Mouse (Mus musculus) myocyte (in vitro differentiated cells): ENCODE results near the gene Asb5. TPM values are rescaled to one million over a fixed set of nuclear protein-coding genes. Genes with fewer than 3 reads are reported as not detected.

Experiments used
- H3K27me3 ChIP-seq: one replicate; pipeline ENCODE4 v1.6.1; 2011; ENCODE audit not compliant: control insufficient read depth, insufficient read depth, insufficient read length
- H3K36me3 ChIP-seq: one replicate; pipeline ENCODE4 v1.6.1; 2011; ENCODE audit not compliant: control insufficient read depth, insufficient read depth
- H3K4me2 ChIP-seq: one replicate; pipeline ENCODE4 v1.6.1; 2011; ENCODE audit warnings: low read depth, control low read depth
- H3K4me3 ChIP-seq: one replicate; pipeline ENCODE4 v1.5.1; 2011; ENCODE audit warnings: mild to moderate bottlenecking, control low read depth, moderate library complexity
- H3K79me2 ChIP-seq: one replicate; pipeline ENCODE4 v1.6.1; 2011; ENCODE audit not compliant: control insufficient read depth, insufficient read depth
- H3ac ChIP-seq: one replicate; pipeline ENCODE4 v1.6.1; 2011; ENCODE audit not compliant: control insufficient read depth, insufficient read length
- CEBPB ChIP-seq: IDR thresholded peaks from 2 replicates; pipeline ENCODE4 v1.6.1; 2011; ENCODE audit warnings: mild to moderate bottlenecking, moderate library complexity; ENCODE audit not compliant: poor library complexity, insufficient read depth, severe bottlenecking
- E2F4 ChIP-seq: IDR thresholded peaks from one replicate; pipeline ENCODE4 v1.6.1; 2011; ENCODE audit warnings: mild to moderate bottlenecking, control low read depth, moderate library complexity; ENCODE audit not compliant: insufficient read depth
- MAX ChIP-seq: IDR thresholded peaks from one replicate; pipeline ENCODE4 v1.6.1; 2011; ENCODE audit warnings: low read depth, mild to moderate bottlenecking, control low read depth
- MYOD1 ChIP-seq, 3 experiments: IDR thresholded peaks; one replicate each; pipeline ENCODE4 v1.6.1; 2011; ENCODE audit warnings: control low read depth in 2 of 3, low read depth in 2 of 3, mild to moderate bottlenecking in 2 of 3, moderate library complexity in 1 of 3; ENCODE audit not compliant: insufficient read length in 2 of 3, control insufficient read depth in 1 of 3
- MYOG ChIP-seq, 3 experiments: IDR thresholded peaks; one replicate each; pipeline ENCODE4 v1.6.1; 2011; ENCODE audit warnings: control low read depth in 2 of 3, low read depth in 2 of 3, mild to moderate bottlenecking in 2 of 3; ENCODE audit not compliant: insufficient read length in 2 of 3, control insufficient read depth in 1 of 3, insufficient read depth in 1 of 3
- POLR2A ChIP-seq: IDR thresholded peaks from one replicate; pipeline ENCODE4 v1.6.1; 2011; ENCODE audit warnings: low read depth, mild to moderate bottlenecking, control low read depth, moderate library complexity; ENCODE audit not compliant: insufficient read length
- POLR2AphosphoS2 ChIP-seq: IDR thresholded peaks from one replicate; pipeline ENCODE4 v1.6.1; 2011; ENCODE audit warnings: low read depth, control low read depth; ENCODE audit not compliant: insufficient read length
- REST ChIP-seq: IDR thresholded peaks from one replicate; pipeline ENCODE4 v1.6.1; 2011; ENCODE audit warnings: mild to moderate bottlenecking, control low read depth, moderate library complexity; ENCODE audit not compliant: insufficient read depth, insufficient read length
- SRF ChIP-seq: IDR thresholded peaks from one replicate; pipeline ENCODE4 v1.6.1; 2011; ENCODE audit warnings: low read depth; ENCODE audit not compliant: control insufficient read depth, insufficient read length
- TCF12 ChIP-seq: IDR thresholded peaks from one replicate; pipeline ENCODE4 v1.6.1; 2011; ENCODE audit warnings: mild to moderate bottlenecking, control low read depth; ENCODE audit not compliant: poor library complexity, insufficient read depth, severe bottlenecking
- TCF3 ChIP-seq: IDR thresholded peaks from one replicate; pipeline ENCODE4 v1.6.1; 2011; ENCODE audit warnings: low read depth, control low read depth; ENCODE audit not compliant: insufficient read length
- USF1 ChIP-seq: IDR thresholded peaks from one replicate; pipeline ENCODE4 v1.6.1; 2011; ENCODE audit warnings: low read depth, mild to moderate bottlenecking, control low read depth, moderate library complexity
- polyA plus RNA-seq: library from polyadenylated mRNA; unstranded; fragments of >200 nt; fragmentation: generic; extraction: Trizol; gene quantifications from one replicate; pipeline ENCODE4 v1.2.1, GENCODE M21; 2012; ENCODE audit warnings: missing spikeins

Asb5 gene
- polyA plus RNA-seq, 1 experiment = 144 TPM

DNA sequence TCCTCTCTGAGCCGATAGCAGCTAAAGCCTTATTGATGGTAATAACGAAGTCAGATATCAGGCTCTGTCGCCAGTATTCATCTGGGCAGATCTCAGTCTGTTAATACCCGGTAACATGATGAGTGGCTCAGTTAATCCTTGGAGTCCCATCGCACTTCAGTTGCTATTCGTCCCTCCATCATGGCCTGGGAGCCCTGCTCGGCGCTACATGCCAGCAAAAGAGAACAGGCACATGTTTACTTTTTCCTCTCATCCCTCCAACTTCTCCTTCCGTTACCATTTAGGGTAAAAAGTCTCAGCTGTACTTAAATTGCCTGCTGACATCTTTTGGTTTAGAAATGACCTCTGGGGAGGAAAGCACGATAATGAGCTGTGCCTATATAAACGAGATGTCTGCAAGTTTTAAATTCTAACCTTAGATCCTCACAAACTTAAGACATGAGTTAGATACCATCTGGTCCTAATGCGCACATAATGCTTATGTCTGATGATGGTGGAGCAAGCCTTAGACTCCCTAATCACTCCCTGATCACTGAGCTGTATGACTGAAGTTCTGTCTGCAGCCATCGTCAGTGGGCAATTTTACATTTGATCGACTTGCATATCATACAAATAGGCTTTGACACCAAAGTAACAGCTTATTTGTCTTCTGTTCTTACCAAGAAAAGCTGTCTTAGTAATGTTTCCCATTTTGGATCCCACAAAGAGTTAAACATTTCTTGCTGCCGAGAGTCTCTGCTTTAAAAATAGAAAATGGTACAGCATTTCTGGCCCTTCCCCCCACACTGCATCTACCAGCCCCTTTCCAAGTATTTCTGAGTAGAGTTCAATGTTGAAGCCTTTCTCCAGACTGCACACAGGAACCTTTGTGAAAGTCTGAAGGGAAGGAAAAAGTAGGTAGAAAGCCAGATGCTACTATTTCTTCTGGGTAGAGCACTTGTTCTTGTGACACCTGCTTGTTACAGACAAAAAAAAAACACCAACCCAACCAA lies 41.5 kb downstream of the Asb5 start:
- no peak for TF ChIP-seq MAX
- no peak for TF ChIP-seq MYOD1 (IDR thresholded peaks at IDR 0.05; ENCODE audit: control insufficient read depth in 1 of 3, insufficient read length in 2 of 3, low read depth in 2 of 3)
- no peak for TF ChIP-seq SRF
- no peak for TF ChIP-seq POLR2A
- no peak for TF ChIP-seq E2F4
- TF ChIP-seq MYOG (IDR thresholded peaks at IDR 0.05; ENCODE audit: control insufficient read depth in 1 of 3, insufficient read depth in 1 of 3, insufficient read length in 2 of 3, low read depth in 2 of 3) = no peak
- no peak for TF ChIP-seq POLR2AphosphoS2
- no peak for TF ChIP-seq USF1
- TF ChIP-seq REST = no peak
- no peak for TF ChIP-seq TCF12
- TF ChIP-seq TCF3 = no peak
- TF ChIP-seq CEBPB = no peak
- H3K4me2 ChIP-seq = peak overlapping the region; percentile 19
- H3K4me3 ChIP-seq = no peak overlapping the region
- peaks cover 10% of the 10 kb centered on the region for H3K36me3 ChIP-seq
- no peak overlapping the region for H3ac ChIP-seq
- no peaks in the 10 kb centered on the region for H3K27me3 ChIP-seq
- H3K79me2 ChIP-seq = peaks cover 98% of the 10 kb centered on the region

GRCm38 (mm10) chr8:54581436-54581835 lies 52.1 kb downstream of the Asb5 start:
- H3K36me3 ChIP-seq = peaks cover 60% of the 10 kb centered on the region
- no peaks in the 10 kb centered on the region for H3K27me3 ChIP-seq
- TF ChIP-seq REST = no peak
- no peak for TF ChIP-seq POLR2AphosphoS2
- TF ChIP-seq USF1 = no peak
- TF ChIP-seq POLR2A = no peak
- TF ChIP-seq SRF = no peak
- TF ChIP-seq MYOD1 (IDR thresholded peaks at IDR 0.05; ENCODE audit: control insufficient read depth in 1 of 3, insufficient read length in 2 of 3, low read depth in 2 of 3) = no peak
- TF ChIP-seq E2F4 = no peak
- TF ChIP-seq TCF12 = no peak
- TF ChIP-seq MAX = no peak
- TF ChIP-seq CEBPB = no peak
- no peak for TF ChIP-seq TCF3
- TF ChIP-seq MYOG (IDR thresholded peaks at IDR 0.05; ENCODE audit: control insufficient read depth in 1 of 3, insufficient read depth in 1 of 3, insufficient read length in 2 of 3, low read depth in 2 of 3) = no peak
- no peak overlapping the region for H3K4me3 ChIP-seq
- H3K79me2 ChIP-seq = peaks cover 42% of the 10 kb centered on the region
- no peak overlapping the region for H3ac ChIP-seq
- no peak overlapping the region for H3K4me2 ChIP-seq

DNA sequence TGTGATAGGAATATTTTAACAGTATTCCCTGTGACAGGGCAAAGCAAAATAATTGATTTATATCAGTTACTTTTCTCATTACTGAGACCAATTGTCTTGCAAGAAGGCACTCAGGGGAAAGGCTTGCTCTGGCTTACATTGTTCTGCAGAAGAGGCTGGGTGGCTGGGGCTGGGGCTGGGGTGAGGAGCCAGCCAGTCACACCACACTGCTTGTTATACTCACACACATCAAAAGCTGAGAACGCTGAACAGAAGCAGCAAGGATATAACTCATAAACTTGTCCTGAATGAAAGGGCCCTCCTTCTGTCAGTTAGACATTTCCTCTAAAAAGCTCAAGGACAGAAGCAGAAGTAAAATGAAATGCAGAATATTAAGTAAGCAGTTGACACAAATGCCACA lies 53.5 kb downstream of the Asb5 start:
- Histone ChIP-seq H3K36me3 (peaks cover 73% of the 10 kb centered on the region), H3K27me3 (no peaks in the 10 kb centered on the region), H3ac (no peak overlapping the region), H3K4me2 (no peak overlapping the region), H3K4me3 (no peak overlapping the region), H3K79me2 (peaks cover 27% of the 10 kb centered on the region)
- no peak for TF ChIP-seq CEBPB
- TF ChIP-seq MYOG (IDR thresholded peaks at IDR 0.05; ENCODE audit: control insufficient read depth in 1 of 3, insufficient read depth in 1 of 3, insufficient read length in 2 of 3, low read depth in 2 of 3) = no peak
- no peak for TF ChIP-seq TCF12
- no peak for TF ChIP-seq USF1
- TF ChIP-seq E2F4 = no peak
- no peak for TF ChIP-seq TCF3
- no peak for TF ChIP-seq SRF
- no peak for TF ChIP-seq REST
- no peak for TF ChIP-seq POLR2A
- TF ChIP-seq POLR2AphosphoS2 = no peak

DNA sequence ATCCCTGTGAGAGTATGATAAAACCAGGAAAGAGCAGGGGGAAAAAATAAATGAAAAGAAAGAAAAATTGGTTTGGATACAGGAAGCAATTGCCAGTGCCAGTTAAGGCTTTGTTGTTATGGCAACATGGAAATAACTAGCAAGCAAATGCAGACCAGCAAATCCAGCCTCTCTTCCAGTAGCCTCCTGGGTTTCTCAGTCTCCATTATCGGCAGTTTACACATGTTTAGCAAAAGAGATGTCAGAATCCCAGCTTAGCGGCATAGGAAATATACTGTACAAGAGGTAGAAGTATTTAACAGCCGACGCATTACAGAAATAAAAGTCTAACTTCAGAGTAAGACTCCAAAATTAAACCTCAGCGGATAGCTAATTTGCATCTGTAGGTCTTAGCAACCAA lies 65.3 kb downstream of the Asb5 start:
- Histone ChIP-seq H3K36me3 (peaks cover 6% of the 10 kb centered on the region), H3ac (no peak overlapping the region), H3K4me2 (no peak overlapping the region), H3K4me3 (no peak overlapping the region), H3K79me2 (no peaks in the 10 kb centered on the region), H3K27me3 (no peaks in the 10 kb centered on the region)
- TF ChIP-seq REST (no peak), SRF (no peak), MYOG (IDR thresholded peaks at IDR 0.05; ENCODE audit: control insufficient read depth in 1 of 3, insufficient read depth in 1 of 3, insufficient read length in 2 of 3, low read depth in 2 of 3) (no peak), TCF3 (no peak), CEBPB (no peak), POLR2A (no peak), MAX (no peak), TCF12 (no peak), POLR2AphosphoS2 (no peak), E2F4 (no peak), USF1 (no peak), MYOD1 (IDR thresholded peaks at IDR 0.05; ENCODE audit: control insufficient read depth in 1 of 3, insufficient read length in 2 of 3, low read depth in 2 of 3) (no peak)
